Mouse (Mus musculus) CD4-positive naive resting alpha-beta T cell, adult 76 days (primary cell): ENCODE data around the gene Pgpep1l. TPM values are rescaled to one million over a fixed set of nuclear protein-coding genes. Genes with fewer than 3 reads are reported as not detected.

ENCODE experiments used
- total RNA-seq: library from RNA; stranded (reverse); gene quantifications from one replicate; pipeline ENCODE4 v1.2.4, GENCODE M21; 2023

Pgpep1l gene
- 9.7 TPM for total RNA-seq

GRCm38 (mm10) chr7:68264028-68264453 is at the start of gene Pgpep1l:
Pgpep1l (minus strand) TSS chr7:68264233.

GRCm38 (mm10) chr7:68273515-68273914 is 9.5 kb upstream of the Pgpep1l start, which contains the start of gene Fam169b:
Fam169b (plus strand) TSS chr7:68273839.

Other genes starting within 250 kb of the Pgpep1l start
- 150 TPM for gene Fam169b, start 9.6 kb upstream of the Pgpep1l start, total RNA-seq